Mouse (Mus musculus) T-cell, adult 2 months (primary cell): ENCODE data around the gene Usp6nl.

ENCODE experiments used
- DNase-seq: peaks from one replicate; pipeline ENCODE4 v3.0.0; 2022; ENCODE audit warnings: low spot score

The Usp6nl gene

GRCm38 (mm10) chr2:6331324-6332137 is 9.1 kb downstream of the Usp6nl start:
- no peak for DNase-seq

GRCm38 (mm10) chr2:6333570-6333969 is 11.1 kb downstream of the Usp6nl start:
- no peak for DNase-seq

DNA sequence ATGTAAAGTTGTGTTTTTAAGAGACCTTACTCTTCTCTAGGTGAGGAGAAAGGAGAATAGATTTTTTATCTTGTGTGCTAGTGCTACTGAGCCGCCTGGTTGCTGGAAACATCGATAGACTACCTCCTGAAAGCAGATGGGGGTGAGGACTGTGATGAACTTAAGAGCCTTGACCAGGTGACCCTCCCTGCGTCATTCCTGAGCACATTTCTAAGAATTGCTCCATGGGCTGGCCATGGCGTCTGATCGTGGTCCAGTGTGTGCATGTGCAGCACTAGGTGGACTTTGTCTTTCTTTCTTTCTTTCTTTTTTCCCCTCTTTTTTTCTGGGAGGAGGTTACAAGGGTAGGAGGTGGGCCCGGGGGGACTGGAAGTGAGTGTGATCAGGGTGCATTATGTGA is 11.5 kb downstream of the Usp6nl start:
- DNase-seq: no peak

DNA sequence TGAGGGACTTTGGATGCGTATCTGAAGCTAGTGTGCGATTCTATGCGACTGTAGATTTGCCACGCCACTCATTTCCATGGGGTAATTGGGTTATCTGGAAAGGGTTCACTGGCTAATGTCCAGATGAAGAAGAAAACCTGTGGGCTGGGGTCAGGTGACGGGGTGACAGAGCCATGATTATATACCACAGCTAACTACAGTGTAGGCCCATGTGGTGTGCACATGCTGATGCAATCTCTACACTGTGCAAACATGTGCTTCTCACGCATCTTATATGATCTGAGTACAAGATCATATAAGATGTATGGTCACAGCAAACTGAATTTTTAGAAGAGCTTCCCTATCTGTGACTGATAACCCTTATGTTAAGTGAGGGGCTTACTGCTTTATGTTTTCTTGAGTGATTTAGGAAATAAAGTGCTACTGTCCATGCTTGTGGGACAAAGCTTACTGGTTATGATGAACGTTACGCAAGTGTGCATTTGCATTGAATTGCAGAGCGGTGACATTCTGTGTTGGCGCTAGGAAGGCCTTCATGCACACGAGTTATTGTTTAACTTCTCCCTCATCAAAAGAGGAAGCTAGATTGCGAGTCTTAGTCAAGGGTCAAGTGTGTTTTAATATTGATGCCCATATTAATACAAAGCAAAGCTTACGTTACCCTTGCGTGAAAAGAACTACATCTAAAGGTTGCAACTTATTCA is 12.7 kb downstream of the Usp6nl start:
- no peak for DNase-seq

- no peak for DNase-seq
These were observed 13.5 kb downstream of the Usp6nl start for GRCm38 (mm10) chr2:6336013-6336412.

GRCm38 (mm10) chr2:6336649-6337048 is 14.2 kb downstream of the Usp6nl start:
- DNase-seq: no peak

DNA sequence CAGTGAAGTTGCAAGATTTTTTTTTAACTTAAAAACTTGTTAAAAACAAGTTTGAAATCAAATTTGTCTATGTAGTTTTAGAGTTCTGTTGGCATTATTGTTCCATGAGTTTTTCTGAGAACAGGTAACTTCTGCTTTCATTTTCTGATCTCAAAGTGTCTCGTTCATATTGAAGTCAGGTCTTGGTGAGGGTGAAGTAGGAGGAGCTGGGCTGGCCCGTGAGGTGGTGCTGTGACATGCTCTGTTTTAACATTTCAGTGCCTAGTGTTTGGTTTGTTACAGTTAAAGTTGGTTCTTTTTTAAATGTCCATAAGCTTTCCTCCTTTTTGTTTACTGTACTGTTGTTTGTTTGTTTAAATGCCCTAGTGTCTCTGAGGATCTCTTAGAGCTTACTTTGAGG is 15.0 kb downstream of the Usp6nl start:
- DNase-seq: peak; percentile 53

GRCm38 (mm10) chr2:6338031-6338629 is 15.7 kb downstream of the Usp6nl start:
- peak; percentile 25 for DNase-seq

DNA sequence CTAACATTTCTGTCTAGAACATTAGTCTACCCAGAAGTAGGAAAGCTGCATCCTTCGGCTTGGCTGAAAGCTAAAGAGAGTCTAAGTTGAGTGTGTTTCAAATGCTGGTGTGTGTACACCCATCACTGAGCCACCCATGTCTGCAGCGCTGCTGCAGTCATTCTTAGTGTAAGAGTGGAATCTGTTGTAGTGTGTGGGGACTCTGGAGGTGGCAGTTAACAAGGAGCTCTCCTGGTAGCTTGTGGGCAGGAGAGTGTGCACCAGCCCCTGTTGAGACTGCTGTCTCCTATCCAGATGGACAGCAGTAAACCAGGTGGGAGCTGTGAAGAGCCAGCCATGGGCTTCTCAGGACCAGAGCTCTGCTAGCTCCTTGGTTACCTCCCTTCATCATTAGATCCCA is 18.0 kb downstream of the Usp6nl start:
- DNase-seq: no peak

DNA sequence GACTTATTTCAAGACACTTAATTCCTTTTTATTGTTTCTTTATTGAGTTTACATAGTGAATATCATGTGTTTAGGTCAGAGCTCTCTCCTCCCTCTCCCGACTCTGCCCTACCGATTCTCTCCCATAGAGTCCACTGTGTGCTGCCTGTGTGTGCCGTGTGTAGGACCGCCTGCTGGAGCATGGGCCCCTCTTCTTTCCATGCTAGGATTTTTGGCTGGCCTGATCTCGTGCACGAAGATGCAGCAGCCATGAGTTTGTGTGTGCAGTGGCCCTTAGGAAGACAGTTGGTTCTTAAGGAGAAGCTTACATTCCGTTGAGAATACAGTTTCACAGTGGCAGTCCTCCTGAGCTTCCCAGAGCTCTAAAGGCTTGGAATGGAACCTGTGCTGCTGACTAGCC is 19.0 kb downstream of the Usp6nl start:
- DNase-seq: no peak

DNA sequence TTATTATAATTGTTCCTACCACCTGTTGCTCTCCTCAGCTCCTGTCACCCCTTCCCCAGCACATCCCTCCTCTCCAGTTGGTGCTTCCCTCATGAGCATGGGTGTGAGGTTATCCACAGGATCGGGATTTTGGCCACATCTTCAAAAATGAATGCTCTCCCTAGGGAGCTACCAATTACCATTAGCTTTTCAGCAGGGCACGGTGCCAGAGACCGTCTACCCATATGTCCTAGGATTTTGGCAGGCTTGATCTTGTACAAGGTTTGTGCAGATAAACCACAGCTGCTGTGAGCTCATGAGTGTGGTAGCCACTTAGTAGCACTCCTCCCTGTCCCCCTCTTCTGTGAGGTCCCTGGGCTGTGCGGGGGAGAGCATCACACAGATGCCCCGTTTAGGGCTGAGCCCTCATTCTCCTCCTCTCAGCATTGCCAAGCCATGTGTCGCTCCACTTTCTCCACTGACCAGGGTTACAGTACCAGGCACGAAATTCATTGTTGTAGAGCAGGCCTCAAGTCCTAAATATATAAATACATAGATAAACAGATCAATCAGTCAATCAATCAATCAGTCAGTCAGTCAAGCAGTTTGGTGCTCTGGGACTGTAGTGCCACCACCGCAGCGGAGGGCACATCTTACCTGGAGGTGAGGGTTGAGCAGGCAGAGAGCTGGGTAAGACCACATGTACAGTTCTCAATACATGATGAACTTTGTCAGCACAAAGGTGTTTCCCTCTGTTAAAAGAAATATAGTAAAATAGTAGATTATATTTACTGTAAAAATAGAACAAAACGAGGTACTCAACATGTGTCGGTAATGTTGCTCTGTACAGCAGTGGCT is 27.0 kb downstream of the Usp6nl start:
- no peak for DNase-seq

GRCm38 (mm10) chr2:6350164-6350563 is 27.7 kb downstream of the Usp6nl start:
- no peak for DNase-seq

GRCm38 (mm10) chr2:6350931-6351695 is 28.6 kb downstream of the Usp6nl start:
- DNase-seq: peak; percentile 48

GRCm38 (mm10) chr2:6352541-6352971 is 30.1 kb downstream of the Usp6nl start:
- DNase-seq: no peak

- no peak for DNase-seq
These were observed 30.6 kb downstream of the Usp6nl start for GRCm38 (mm10) chr2:6353060-6353459.

DNA sequence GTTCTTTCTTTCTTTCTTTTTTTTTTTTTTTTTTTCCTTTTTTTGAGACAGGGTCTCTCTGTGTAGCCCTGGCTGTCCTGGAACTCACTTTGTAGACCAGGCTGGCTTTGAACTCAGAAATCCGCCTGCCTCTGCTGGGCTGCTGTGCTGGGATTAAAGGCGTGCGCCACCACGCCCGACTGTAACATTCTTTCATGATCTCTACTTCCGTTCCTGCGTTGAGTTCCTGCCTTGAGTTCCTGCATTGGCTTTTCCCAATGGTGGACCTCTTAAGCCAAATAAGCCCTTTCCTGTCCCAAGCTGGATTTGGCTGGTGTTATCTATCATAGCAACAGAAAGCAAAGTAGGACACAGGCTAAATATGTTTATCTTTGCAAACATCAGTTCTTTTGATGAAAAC is 34.8 kb downstream of the Usp6nl start:
- DNase-seq: no peak

- DNase-seq: no peak
These were observed 37.2 kb downstream of the Usp6nl start for GRCm38 (mm10) chr2:6359645-6360044.

DNA sequence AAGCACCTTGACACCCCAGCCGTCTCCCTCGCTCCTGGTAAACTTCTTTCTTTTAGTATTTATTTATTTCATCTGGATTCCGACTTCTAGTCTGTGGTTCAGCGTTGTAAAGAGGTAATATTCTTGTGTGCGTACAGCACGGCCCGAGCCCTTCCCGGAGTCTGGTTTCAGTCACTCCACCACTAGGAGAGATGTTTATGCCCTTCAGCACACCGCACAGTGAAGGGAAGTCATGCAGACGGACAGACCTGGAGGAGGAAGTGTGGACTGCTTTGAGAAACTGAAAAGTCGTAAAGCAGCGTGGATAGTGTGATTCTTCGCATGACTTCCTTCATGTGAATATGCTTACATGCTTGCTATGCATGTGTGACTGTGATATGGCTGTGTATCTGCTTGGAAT is 40.7 kb downstream of the Usp6nl start:
- peak; percentile 47 for DNase-seq

GRCm38 (mm10) chr2:6363922-6364321 is 41.5 kb downstream of the Usp6nl start:
- DNase-seq: no peak

GRCm38 (mm10) chr2:6366521-6366928 is 44.1 kb downstream of the Usp6nl start:
- DNase-seq: no peak

DNA sequence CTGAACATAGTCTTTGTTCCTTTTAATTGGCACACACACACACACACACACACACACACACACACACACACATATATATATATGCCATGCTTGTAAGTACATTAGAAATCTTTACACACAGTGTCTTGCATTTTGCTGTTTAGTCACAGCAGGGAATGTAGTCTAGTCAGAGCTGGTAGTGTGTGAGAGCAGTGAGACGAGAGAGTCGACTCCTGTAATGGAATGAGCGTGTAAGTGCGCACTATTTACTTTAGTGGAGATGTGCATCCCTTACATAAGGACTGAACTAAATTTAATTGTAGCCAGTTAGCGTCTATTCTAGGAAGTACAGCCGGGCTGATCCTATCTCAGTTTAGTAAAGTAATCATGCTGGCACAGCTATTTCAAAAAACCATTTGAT is 44.5 kb downstream of the Usp6nl start:
- DNase-seq: no peak
